Mouse (Mus musculus) C2C12 (cell line): Measurements from ENCODE around the gene Dnajb6. TPM values are rescaled to one million over a fixed set of nuclear protein-coding genes. Genes with fewer than 3 reads are reported as not detected.

Experiments used
- H3K27me3 ChIP-seq: one replicate; pipeline ENCODE4 v1.6.1; 2011; ENCODE audit not compliant: control insufficient read depth, insufficient read depth, insufficient read length
- H3K36me3 ChIP-seq: one replicate; pipeline ENCODE4 v1.6.1; 2011; ENCODE audit not compliant: control insufficient read depth, insufficient read depth
- H3K4me3 ChIP-seq: one replicate; pipeline ENCODE4 v1.5.1; 2011; ENCODE audit warnings: mild to moderate bottlenecking, control low read depth; ENCODE audit not compliant: poor library complexity, insufficient read depth, severe bottlenecking
- H3K79me2 ChIP-seq: one replicate; pipeline ENCODE4 v1.6.1; 2011; ENCODE audit not compliant: control insufficient read depth, insufficient read depth
- H3K79me3 ChIP-seq: one replicate; pipeline ENCODE4 v1.6.1; 2011; ENCODE audit warnings: low read depth, control low read depth
- H3ac ChIP-seq: one replicate; pipeline ENCODE3; 2011; ENCODE audit warnings: low read depth; ENCODE audit not compliant: control insufficient read depth, insufficient read length
- CEBPB ChIP-seq: IDR thresholded peaks from one replicate; pipeline ENCODE4 v1.6.1; 2011; ENCODE audit warnings: low read depth, mild to moderate bottlenecking, control low read depth, moderate library complexity
- CTCF ChIP-seq: IDR thresholded peaks from one replicate; pipeline ENCODE4 v1.5.1; 2011; ENCODE audit not compliant: control insufficient read depth, insufficient read depth, insufficient read length
- FOSL1 ChIP-seq: IDR thresholded peaks from one replicate; pipeline ENCODE4 v1.8.0; 2011; ENCODE audit warnings: mild to moderate bottlenecking, low read length; ENCODE audit not compliant: poor library complexity, insufficient read depth, severe bottlenecking
- MAX ChIP-seq: IDR thresholded peaks from one replicate; pipeline ENCODE4 v1.6.1; 2011; ENCODE audit warnings: mild to moderate bottlenecking, control low read depth
- MYOD1 ChIP-seq: IDR thresholded peaks from one replicate; pipeline ENCODE4 v1.6.1; 2011; ENCODE audit warnings: low read depth; ENCODE audit not compliant: control insufficient read depth, insufficient read length
- MYOG ChIP-seq: IDR thresholded peaks from one replicate; pipeline ENCODE4 v1.6.1; 2011; ENCODE audit not compliant: control insufficient read depth, insufficient read length; ENCODE audit errors: extremely low read depth
- USF1 ChIP-seq: IDR thresholded peaks from one replicate; pipeline ENCODE4 v1.6.1; 2011; ENCODE audit warnings: low read depth, mild to moderate bottlenecking, control low read depth, moderate library complexity
- polyA plus RNA-seq: library from polyadenylated mRNA; unstranded; fragments of >200 nt; fragmentation: generic; extraction: Trizol; gene quantifications from one replicate; pipeline ENCODE4 v1.2.1, GENCODE M21; 2012; ENCODE audit warnings: missing spikeins

Dnajb6 gene
- polyA plus RNA-seq, 1 experiment: 79.7 TPM

- no peak for TF ChIP-seq CTCF
- TF ChIP-seq MYOD1: no peak
- no peak for TF ChIP-seq CEBPB
- no peak for TF ChIP-seq USF1
- Histone ChIP-seq H3ac (no peak overlapping the region), H3K79me2 (no peaks in the 10 kb centered on the region), H3K36me3 (no peaks in the 10 kb centered on the region), H3K79me3 (no peaks in the 10 kb centered on the region), H3K4me3 (no peak overlapping the region), H3K27me3 (no peaks in the 10 kb centered on the region)
These were observed 81.9 kb downstream of the Dnajb6 start for GRCm38 (mm10) chr5:29817400-29817799.

DNA sequence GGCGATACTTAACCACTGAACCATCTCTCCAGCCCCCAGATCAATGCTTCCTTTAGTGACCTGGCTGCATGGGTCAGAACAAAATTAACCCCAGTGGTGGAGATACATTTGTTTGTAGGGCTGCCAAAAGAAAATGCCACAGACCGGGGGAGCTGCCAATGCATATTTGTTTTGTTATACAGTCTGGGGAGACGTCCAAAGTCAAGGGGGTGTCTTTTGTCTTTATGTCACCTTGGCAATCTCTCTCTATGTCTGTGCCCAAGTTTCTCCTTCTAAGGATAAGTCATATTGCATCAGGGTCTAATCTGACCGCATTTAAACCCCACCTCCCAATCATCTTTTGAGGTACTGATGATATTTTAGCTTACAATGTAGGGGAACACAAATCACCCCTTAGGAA, 82.8 kb downstream of the Dnajb6 start:
- no peaks in the 10 kb centered on the region for H3K79me3 ChIP-seq
- no peaks in the 10 kb centered on the region for H3K27me3 ChIP-seq
- no peak overlapping the region for H3ac ChIP-seq
- TF ChIP-seq MAX (no peak), FOSL1 (no peak), USF1 (no peak), CTCF (no peak), MYOG (no peak), CEBPB (no peak), MYOD1 (no peak)
- H3K79me2 ChIP-seq: no peaks in the 10 kb centered on the region
- no peak overlapping the region for H3K4me3 ChIP-seq
- no peaks in the 10 kb centered on the region for H3K36me3 ChIP-seq

GRCm38 (mm10) chr5:29824796-29825195, 89.3 kb downstream of the Dnajb6 start:
- Histone ChIP-seq H3K27me3 (no peaks in the 10 kb centered on the region), H3K79me3 (no peaks in the 10 kb centered on the region), H3K4me3 (no peak overlapping the region), H3K36me3 (no peaks in the 10 kb centered on the region), H3K79me2 (no peaks in the 10 kb centered on the region), H3ac (no peak overlapping the region)
- no peak for TF ChIP-seq USF1
- no peak for TF ChIP-seq MYOD1
- TF ChIP-seq MYOG: no peak
- TF ChIP-seq CEBPB: no peak
- no peak for TF ChIP-seq CTCF
- no peak for TF ChIP-seq MAX
- TF ChIP-seq FOSL1: no peak

DNA sequence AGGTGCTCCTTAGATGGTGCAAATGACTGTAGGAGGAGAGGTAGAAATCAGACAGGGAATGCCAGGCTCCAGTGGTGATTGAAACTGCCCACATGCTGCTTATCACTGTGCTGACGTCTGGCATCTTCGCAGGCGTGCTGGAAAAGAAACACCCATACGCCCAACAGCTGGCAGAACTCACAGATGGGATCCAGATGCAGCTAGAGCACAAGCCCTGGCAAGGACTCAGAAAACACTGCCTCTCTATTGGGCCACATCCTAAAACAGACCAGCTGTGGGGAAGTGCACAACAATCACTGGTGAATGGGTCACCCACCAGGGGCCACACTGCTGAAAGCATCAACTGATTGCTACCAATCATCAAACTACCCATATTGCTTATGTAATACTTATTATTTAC, 91.3 kb downstream of the Dnajb6 start:
- H3K4me3 ChIP-seq: no peak overlapping the region
- H3K79me2 ChIP-seq: no peaks in the 10 kb centered on the region
- no peak for TF ChIP-seq MYOD1
- no peak for TF ChIP-seq CEBPB
- no peaks in the 10 kb centered on the region for H3K36me3 ChIP-seq
- no peaks in the 10 kb centered on the region for H3K27me3 ChIP-seq
- H3K79me3 ChIP-seq: no peaks in the 10 kb centered on the region
- no peak overlapping the region for H3ac ChIP-seq

DNA sequence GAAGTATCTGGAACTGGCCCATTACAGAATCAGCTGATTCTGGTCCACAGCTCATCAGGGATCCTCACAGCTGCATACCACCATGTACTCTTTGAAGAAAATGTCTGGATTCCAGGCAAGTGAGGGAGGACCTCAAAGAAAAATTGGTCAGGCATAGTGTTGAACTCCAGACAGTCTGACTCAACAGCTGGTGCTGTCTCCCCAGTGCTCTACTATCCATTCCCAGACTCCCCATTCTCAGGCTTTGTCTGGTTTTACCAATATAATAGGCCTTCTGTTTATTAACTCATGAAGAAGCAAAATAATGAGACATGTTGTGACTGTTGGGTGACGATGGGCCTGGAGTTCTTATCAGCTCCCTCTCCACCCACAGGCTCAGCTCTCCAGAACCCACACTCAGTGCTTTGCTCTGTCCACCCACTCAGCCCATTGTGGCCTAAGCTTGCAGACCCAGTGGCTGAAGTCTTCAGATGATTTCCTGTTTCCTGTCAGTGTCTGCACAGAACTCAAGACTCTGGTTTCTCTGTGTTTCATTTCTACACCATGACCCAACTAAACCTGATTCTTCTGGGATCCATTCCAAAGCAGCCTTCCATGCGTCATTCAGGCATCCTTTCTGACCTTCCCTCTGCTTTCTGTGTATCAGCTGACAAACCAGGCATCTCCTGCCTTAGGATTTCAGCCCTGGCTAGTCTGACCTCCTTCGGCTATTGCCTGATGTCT, 107.1 kb downstream of the Dnajb6 start:
- Histone ChIP-seq H3K79me2 (no peaks in the 10 kb centered on the region), H3K79me3 (no peaks in the 10 kb centered on the region), H3ac (no peak overlapping the region), H3K36me3 (no peaks in the 10 kb centered on the region), H3K4me3 (no peak overlapping the region), H3K27me3 (no peaks in the 10 kb centered on the region)
- TF ChIP-seq CEBPB (no peak), USF1 (peak; percentile 55), MYOD1 (peak; percentile 27), MYOG (no peak), CTCF (no peak)

DNA sequence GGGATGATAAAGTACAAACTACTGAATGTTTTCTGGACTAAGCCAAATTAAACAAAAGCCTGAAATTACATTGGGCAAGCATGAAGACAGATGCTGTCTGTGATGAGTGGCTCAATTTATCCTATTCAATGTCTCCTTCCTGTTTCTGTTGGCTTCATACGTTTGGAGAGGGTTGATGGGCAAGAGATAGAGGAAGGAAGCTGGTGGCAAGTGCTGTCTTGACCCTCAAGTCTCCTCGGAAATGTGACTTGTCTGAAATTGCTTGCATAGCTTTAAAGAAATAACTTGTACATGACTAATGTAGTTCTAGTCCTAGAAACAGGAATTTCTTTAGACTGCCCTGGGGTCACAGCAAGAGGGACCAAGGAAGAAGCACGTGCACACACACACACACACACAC, 109.5 kb downstream of the Dnajb6 start:
- H3ac ChIP-seq: no peak overlapping the region
- H3K79me3 ChIP-seq: no peaks in the 10 kb centered on the region
- H3K79me2 ChIP-seq: no peaks in the 10 kb centered on the region
- no peaks in the 10 kb centered on the region for H3K27me3 ChIP-seq
- no peak overlapping the region for H3K4me3 ChIP-seq
- TF ChIP-seq USF1 (no peak), CTCF (no peak), MYOG (no peak), FOSL1 (no peak), MAX (no peak), MYOD1 (no peak), CEBPB (no peak)
- H3K36me3 ChIP-seq: no peaks in the 10 kb centered on the region
